Mouse (Mus musculus) ovary, postnatal 10 days (tissue): Measurements from ENCODE around the gene Tmem132b.

Experiments used
- DNase-seq: peaks from one replicate; pipeline ENCODE4 v3.0.0; 2022; ENCODE audit warnings: low spot score

The Tmem132b gene

GRCm38 (mm10) chr5:125515006-125515405 is 16.6 kb upstream of the Tmem132b start:
- DNase-seq, result no peak

GRCm38 (mm10) chr5:125518640-125519039 is 12.9 kb upstream of the Tmem132b start:
- no peak for DNase-seq

- no peak for DNase-seq
These were observed 10.5 kb upstream of the Tmem132b start for GRCm38 (mm10) chr5:125520930-125521590.

GRCm38 (mm10) chr5:125523361-125523760 is 8.2 kb upstream of the Tmem132b start:
- DNase-seq, result no peak

DNA sequence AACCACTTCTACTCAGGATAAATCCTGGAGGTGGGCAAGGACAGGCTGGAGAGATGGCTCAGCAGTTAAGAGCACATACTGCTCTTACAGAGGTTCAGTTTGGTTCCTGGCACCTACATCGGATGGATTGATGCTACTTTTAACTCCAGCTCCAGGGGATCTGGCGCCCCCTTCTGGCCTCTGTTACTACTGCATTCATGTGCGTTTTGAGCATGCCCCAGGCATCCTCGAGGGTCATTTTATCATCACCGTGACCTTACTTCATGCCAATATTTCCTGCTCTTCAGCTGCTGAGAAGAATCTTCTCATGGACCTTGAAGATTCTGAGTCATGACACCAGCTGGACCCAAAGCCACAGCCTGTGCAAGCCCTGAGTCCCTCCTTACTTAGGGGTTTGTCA is 6.1 kb upstream of the Tmem132b start:
- DNase-seq, result no peak

DNA sequence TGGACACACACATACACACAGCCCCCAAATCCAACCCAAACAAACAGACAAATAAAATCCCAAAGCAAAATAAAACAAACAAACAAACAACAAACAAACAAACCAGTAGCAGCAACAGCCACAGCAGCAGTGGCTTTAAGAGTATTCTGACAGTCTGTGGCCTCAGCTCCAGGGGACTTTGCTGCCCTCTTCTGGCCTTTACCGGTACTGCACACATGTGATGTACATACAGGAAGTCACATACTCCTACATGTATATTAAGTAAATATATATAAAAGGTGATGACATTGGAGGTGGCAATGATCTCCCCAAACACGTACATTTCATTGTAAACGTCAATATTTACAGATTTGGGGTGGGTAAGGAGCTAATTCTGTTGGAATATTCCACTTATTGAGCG is 5.1 kb upstream of the Tmem132b start:
- DNase-seq, result no peak

DNA sequence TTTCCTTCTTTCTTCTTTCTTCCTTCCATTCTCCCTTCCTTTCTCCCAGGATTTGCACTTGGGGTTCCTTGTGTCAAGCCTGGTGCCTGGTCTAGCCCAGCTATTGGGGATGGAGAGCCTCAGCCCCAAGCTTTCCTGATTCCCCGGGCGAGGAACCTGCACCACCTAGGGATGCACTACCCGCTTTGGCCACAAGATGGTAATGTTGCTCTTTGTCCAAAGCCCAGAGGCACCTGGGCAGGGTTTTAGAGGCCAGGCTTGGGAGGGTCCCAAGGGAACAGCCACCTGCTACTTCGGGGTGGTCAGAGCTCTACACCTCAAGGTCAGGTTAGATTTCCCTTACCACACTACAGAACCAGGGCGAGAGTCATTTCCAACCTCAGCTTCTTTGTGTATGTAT is 2.5 kb upstream of the Tmem132b start:
- peak; percentile 49 for DNase-seq

DNA sequence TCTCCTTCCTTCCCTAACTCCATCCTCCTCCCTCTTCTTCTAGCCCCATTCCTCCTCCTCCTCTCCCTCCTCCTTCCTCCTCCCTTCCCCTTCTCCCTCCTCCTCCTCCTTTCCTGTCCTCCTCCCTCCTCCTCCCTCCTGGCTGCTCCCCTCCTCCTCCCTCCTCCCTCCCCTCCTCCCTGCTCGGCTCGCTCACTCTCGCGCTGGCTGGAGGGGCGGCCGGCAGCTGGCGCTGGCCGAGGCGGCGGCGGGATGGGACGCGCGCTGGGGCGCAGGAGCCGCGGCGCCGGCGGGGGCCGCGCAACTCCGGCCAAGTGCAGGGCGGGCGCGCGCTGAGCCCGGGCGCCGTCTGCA is 594 bp downstream of the Tmem132b start:
- no peak for DNase-seq

GRCm38 (mm10) chr5:125532545-125533224 is 1.1 kb downstream of the Tmem132b start:
- no peak for DNase-seq

DNA sequence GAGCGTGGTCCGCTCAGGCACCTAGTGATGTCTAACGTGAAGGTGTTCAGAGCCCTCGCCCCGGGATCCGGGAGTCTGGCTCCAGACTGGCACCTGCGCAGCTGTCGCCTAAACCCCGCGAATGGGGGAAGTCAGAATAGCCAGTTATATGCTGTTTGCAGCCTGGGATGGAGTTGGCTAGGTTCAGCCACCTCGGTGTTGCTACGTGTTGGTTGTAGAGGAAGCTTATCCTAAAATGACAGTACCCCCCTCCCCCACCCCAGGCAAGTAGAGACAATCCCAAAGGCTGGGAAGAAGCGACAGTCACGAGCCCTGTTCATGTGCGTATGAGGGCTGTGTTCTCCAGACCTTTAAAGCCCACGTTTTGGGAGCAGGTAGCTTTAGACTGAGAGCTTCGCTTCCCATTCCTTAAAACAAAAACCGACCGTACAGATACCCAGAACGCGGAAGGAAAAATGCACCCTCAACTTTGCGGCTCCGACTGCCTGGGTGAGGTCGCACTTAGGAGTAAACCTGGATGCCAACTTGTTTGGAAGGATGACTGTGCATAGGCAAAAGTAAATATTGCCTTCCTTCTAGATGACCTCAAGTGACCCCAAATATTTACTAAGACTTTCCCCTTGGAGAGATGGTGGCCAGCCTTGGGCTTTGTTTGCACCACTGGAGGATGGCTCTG is 1.8 kb downstream of the Tmem132b start:
- no peak for DNase-seq

DNA sequence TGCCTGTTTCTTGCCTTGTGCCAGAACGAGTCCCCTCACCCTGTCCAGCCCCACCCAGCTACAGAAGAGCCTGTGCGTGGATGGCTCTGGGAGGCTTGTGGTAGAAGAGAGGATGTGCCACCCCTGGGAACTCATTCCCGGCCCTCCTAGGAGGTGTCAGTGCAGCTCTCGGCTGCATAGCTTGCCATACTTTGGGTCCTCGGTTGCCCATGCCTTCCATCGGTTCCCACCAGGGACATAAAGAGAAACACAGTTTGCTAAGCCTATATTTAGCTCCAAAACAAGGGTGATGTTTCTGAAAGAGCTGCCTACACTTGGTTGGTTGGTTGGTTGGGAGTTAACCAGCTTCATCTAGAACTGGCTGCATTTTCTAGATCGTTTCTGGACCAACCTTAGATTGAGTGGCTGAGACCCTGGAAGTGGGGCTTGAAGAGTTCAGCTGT is 2.6 kb downstream of the Tmem132b start:
- no peak for DNase-seq

DNA sequence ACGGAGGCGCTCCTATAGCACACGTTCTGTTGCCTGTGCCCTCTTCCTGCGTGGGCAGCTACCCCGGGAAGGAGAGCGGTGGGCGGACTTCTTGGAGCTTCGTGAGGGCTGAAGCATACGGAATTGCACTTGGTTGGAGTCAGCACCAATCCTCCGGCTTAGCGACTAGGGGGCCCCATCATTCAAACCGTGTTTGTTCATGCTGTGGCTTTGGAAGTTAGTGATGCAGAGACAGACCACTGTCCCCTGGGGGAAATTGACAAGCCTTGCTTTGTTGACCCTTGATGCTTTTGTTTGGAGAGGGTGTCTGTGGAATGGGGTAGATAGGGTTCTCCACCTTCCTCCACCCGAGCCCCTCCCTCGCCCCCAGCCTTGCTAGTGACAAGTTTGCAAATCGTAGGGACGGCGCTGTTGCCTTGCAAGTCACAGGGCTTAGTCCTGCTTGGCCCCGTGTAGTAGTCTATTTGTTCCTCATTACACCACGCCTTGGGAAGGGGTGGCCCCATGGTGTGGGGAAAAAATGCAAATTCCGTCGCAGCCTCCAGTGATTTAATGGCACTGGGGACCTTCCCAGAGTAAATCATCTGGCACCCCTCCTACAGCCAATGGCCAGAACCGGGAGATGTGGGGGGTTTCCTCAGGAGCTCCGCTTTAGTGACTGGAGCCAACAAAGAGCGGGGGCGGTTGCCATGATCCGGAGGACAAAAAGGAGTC is 3.2 kb downstream of the Tmem132b start:
- no peak for DNase-seq

- DNase-seq, result no peak
These were observed 13.5 kb downstream of the Tmem132b start for GRCm38 (mm10) chr5:125545090-125545489.

- no peak for DNase-seq
These were observed 14.7 kb downstream of the Tmem132b start for GRCm38 (mm10) chr5:125546293-125546692.

DNA sequence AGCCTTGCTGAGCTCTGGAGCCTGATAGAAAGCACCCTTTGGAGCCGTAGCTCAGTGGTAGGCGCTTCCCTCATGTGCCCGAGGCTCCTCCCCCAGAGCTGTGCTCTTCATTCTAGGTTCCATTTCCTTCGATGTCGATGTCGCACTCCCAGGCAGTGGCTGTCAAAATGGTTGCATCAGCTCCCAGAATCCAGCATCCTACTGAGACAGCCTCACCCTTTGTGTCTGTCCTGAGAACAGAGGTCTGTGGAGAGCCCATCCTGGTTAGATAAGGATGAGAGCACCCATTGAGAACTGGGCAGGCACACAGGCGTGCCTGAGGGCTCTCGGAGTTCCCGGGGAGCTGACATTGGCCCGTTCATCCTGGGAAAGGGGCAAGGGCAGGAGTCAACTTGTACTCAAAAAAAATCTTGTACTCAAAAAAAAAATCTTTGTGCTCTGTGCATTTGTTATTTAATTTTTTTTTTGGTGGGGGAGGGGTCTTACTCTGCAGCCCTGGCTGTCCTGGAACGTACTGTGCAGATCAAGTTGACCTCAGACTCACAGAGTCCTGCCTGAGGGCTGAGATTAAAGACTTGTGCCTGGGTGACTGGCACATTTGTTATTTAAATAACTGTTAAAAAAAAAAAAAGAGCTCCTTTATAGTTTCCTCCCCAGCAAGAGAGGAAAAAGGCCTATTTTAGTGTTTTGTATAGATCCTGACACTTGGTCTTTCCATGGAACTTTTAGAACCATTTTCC is 18.3 kb downstream of the Tmem132b start:
- DNase-seq, result no peak

GRCm38 (mm10) chr5:125555732-125556131 is 24.2 kb downstream of the Tmem132b start:
- no peak for DNase-seq

DNA sequence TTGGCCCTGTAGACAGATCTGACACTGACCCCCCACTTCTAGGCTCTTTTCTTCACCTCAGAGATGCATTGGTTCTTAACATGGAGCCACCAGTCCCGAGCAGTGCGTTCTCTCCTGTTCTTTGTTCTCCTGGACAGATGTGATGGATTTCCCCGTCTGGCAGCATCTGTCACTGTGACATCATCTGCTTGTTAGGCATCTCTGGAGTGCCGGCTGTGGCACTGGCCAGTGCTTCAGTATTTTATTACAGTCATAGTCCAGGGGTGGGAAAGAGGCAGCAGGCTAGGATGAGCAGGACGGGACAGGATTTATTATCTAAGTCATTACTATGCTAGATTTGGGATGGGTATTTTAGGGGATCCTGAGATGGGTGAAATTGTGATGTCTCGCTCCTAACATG is 31.9 kb downstream of the Tmem132b start:
- DNase-seq, result no peak

DNA sequence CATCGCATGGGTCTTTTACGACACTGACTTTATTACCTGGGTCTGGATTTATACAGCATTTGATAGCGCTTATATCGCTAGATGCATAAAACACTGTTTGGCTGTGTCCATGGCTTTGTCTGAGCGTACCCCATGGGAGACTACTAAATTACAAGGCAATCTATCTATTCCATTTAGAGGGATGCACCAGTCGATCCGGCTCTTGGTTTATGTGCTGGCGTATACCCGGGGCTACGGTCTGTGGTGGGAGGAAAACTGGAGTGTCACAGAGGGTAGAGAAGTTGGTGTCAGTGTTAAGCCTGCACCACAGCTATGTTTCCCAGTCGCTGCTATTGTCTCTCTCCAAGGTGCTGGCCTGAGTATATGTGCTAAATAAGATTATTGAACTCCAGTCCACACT is 34.2 kb downstream of the Tmem132b start:
- DNase-seq, result no peak

- DNase-seq, result no peak
These were observed 36.9 kb downstream of the Tmem132b start for GRCm38 (mm10) chr5:125568457-125568856.

DNA sequence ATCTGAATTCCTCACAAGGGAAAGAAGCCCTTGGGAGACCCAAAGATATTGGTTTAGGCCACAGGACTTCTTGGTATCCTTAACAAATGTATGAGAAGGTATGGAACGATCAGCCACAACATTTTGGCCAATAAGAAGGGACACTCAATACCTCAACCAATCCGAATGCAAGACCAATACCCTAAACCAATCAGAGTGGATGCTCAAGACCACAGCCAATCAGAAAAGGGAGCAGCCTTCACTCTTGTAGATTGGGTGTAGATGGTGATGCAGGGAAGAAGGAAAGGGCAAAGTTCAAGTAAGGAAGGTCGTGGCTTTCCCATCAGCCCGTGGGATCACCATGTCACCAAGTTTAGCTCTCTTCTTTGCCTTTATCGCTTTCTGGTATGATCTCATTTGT is 40.4 kb downstream of the Tmem132b start:
- no peak for DNase-seq

DNA sequence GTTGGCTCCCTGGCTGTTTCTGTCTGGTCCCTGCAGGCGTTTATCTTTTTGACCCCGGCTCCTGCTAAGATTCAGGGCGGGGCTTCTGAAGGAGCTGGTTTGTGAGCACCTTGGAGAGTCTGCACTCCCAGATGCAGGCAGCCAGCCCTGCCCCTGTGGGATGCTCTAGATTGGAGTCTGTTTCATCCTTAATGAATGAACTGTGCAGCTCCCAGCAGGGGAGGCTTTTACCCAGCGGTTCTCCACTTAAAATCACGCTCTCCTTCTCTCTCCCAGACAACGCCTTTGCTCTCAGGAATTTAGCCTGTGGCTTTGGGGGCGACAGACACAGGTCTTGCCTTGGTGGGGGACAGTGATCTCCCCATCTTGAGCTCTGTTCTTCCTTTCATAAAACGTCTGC is 43.3 kb downstream of the Tmem132b start:
- DNase-seq, result no peak

DNA sequence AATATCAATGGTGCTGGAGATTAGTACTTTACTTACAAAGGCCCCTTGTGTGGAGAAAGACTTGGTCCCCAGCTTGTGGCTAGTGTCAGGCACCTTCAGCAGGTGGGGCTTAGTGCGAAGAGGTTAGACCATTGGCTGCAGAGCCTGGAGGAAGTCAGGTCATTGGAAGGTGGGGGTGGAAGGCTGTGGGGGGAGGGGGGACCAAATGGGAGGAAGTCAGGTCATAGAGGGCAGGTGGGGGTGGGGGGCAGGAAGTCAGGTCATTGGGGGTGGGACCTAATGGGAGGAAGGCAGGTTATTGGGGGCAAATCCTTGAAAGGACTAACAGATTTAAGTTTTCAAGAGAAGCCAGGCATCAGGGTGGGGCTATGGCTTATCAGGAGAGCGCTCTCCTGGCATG is 44.3 kb downstream of the Tmem132b start:
- DNase-seq, result no peak
